Mouse (Mus musculus) erythroid progenitor cell, adult 5-6 weeks (primary cell): ENCODE data around the gene Cyp3a11. TPM values are rescaled to one million over a fixed set of nuclear protein-coding genes. Genes with fewer than 3 reads are reported as not detected.
"Not testable (repeated sequence)": the region's sequence is repeated elsewhere in the genome, so short reads cannot be mapped to it uniquely, and the experiment has no call there.

ENCODE experiments used
- ATAC-seq: replicated peaks from 2 replicates; pipeline ENCODE4 v1.8.0; 2016; ENCODE audit warnings: moderate number of reproducible peaks, mild to moderate bottlenecking, moderate TSS enrichment, inconsistent platforms; ENCODE audit not compliant: poor library complexity, low FRiP score, severe bottlenecking
- total RNA-seq, 2 experiments: library from RNA; stranded (forward) in 1 of 2; stranded (reverse) in 1 of 2; fragments of 150-400 nt in 1 of 2; fragments of 186-747, 209-891 nt in 1 of 2; gene quantifications; 2 replicates each; pipeline versions ENCODE4 v1.2.3 to v1.2.4; 2015 to 2017; ENCODE audit warnings: low replicate concordance in 2 of 2

Gene Cyp3a11
- not detected in 2 replicates for total RNA-seq (2015; ENCODE audit: low replicate concordance)
- not detected in 2 replicates for total RNA-seq (2017; ENCODE audit: low replicate concordance)

- no peak for ATAC-seq
These were observed at the start of gene Cyp3a11 for GRCm38 (mm10) chr5:145879688-145880087. TSS of gene Cyp3a11 (minus strand) at chr5:145879964.

GRCm38 (mm10) chr5:145912912-145913311 lies 33.1 kb upstream of the Cyp3a11 start:
- ATAC-seq, result no peak

GRCm38 (mm10) chr5:145911781-145912180 lies 32.0 kb upstream of the Cyp3a11 start:
- ATAC-seq, result no peak

- ATAC-seq, result not testable (repeated sequence)
These were observed 27.2 kb upstream of the Cyp3a11 start for GRCm38 (mm10) chr5:145906937-145907336.

GRCm38 (mm10) chr5:145904535-145904934 lies 24.8 kb upstream of the Cyp3a11 start:
- ATAC-seq, result no peak

GRCm38 (mm10) chr5:145903349-145903748 lies 23.6 kb upstream of the Cyp3a11 start:
- ATAC-seq, result no peak

- no peak for ATAC-seq
These were observed 20.7 kb upstream of the Cyp3a11 start for GRCm38 (mm10) chr5:145900436-145900990.

- no peak for ATAC-seq
These were observed 17.5 kb upstream of the Cyp3a11 start for GRCm38 (mm10) chr5:145897271-145897670.

- no peak for ATAC-seq
These were observed 1.4 kb upstream of the Cyp3a11 start for GRCm38 (mm10) chr5:145881207-145881606.

- not testable (repeated sequence) for ATAC-seq
These were observed 12.3 kb downstream of the Cyp3a11 start for GRCm38 (mm10) chr5:145867433-145867832.

- ATAC-seq, result not testable (repeated sequence)
These were observed 74.0 kb downstream of the Cyp3a11 start, which contains the start of gene Cyp3a44 for GRCm38 (mm10) chr5:145805796-145806195. TSS of gene Cyp3a44 (minus strand) at chr5:145805874.

Other genes with a start within 250 kb of the Cyp3a11 start
- not detected in 2 replicates for gene Cyp3a41a, start 159.8 kb downstream of the Cyp3a11 start, total RNA-seq (2015; ENCODE audit: low replicate concordance)
- not detected in 2 replicates for gene Cyp3a41a, start 159.8 kb downstream of the Cyp3a11 start, total RNA-seq (2017; ENCODE audit: low replicate concordance)
- not detected in 2 replicates for gene Cyp3a44, start 74.1 kb downstream of the Cyp3a11 start, total RNA-seq (2015; ENCODE audit: low replicate concordance)
- gene Cyp3a44, start 74.1 kb downstream of the Cyp3a11 start, total RNA-seq (2017; ENCODE audit: low replicate concordance), result not detected in 2 replicates
- gene Cyp3a25, start 129.7 kb upstream of the Cyp3a11 start, total RNA-seq (2015; ENCODE audit: low replicate concordance), result not detected in 2 replicates
- not detected in 2 replicates for gene Cyp3a25, start 129.7 kb upstream of the Cyp3a11 start, total RNA-seq (2017; ENCODE audit: low replicate concordance)
- gene Cyp3a59, start 199.3 kb upstream of the Cyp3a11 start, total RNA-seq (2015; ENCODE audit: low replicate concordance), result not detected in 2 replicates
- not detected in 2 replicates for gene Cyp3a59, start 199.3 kb upstream of the Cyp3a11 start, total RNA-seq (2017; ENCODE audit: low replicate concordance)